Mouse (Mus musculus): ENCODE data around the gene Dnal4.

Dnal4 gene

DNA sequence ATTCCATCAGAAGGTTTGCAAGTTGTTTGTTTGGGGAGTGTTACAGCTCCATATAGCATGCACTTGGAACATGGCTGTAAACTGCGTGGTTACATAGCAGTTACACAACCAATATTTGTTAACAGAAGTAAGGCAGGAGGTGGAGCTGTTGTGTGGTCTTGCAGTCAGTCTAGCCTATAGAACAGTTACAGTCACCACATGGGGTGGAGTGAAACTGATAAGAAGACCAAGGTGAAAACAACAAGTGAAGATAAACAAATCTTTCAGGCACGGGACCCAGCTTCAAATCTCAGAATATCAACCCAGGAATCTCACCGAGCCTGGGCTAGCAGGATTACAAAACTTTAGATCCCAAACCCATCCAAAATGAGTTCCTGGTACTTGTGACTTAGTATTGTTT, 36.9 kb downstream of the Dnal4 start:
- no peak for DNase-seq (ENCODE audit: low read depth in 2 of 2, low spot score in 2 of 2)

DNA sequence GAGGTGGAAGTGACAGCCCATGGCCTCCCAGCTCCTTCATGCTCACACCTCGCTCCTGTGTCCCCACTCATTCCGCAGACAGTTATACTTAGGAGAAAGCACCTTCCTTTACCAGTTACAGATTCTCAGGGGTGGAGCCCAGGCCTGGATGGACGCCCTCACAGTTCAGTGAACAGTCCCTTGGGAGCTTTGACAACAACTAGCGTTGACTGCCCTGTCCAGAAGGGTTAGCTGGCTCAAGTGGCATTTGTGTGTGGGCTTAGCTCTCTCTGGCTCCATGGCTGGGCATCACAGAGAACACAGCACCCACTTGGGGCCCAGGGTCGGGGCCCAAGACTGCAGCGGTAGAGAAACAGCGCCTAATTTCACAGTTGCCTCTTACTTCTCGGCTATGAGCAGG, 43.3 kb downstream of the Dnal4 start:
- DNase-seq (ENCODE audit: low read depth in 2 of 2, low spot score in 2 of 2): no peak

DNA sequence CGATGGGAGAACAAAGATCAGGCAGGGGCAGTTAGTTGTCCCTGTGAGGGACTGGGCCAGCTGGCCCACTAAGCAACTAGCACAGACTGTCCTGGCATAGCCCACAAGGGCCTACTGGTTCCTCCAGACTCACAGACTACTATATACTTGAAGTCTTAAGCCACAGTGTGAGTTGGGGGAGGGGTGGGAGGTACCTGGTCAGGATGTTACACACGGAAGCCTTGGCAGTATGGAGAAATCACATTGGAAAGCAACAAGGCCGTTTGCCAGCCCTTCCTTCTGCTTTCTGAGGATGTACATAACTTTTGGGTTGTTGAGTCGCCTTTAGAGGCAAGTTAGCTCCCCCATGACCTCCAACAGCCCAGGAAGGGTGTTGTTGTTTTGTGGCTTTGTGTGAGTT, 44.0 kb downstream of the Dnal4 start:
- DNase-seq (ENCODE audit: low read depth in 2 of 2, low spot score in 2 of 2): no peak

DNA sequence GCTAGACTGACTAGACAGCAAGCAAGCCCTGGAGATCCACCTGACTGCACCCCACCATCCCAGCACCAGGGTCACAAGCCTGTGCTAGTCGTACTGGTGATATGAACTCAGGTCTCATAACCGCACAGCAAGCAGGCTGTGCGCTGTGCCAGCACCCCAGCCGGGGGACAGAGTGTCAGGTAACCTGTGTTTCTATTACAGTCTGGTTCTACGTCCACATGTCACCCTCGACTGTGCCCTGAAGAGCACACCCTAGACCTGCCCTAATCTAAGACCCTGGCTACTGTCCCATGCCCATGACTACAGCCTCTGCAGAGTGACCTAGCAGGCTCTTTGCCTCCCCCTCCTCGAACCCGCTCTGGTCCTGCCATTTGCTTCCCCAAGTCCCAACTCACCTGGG, 44.5 kb downstream of the Dnal4 start:
- DNase-seq (ENCODE audit: low read depth in 2 of 2, low spot score in 2 of 2): no peak

DNA sequence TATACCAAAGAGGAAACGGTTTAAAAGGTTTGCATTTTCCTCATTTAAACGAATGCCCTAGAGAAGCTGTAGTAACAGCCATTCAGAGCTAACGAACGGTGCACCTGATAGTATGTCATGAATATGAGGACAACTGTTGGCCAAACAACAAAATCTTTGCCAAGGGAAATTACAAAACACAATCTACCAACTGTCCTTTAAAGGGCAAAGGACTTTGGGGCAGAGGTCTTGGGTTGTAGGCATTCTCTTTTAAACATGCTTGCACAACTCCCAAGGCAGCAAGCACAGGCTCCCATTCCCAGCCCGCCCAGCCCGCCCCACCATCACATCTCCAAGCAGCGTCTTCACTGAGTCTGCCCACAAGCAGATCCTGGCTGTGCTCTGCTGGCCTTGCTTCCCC, 46.1 kb downstream of the Dnal4 start:
- DNase-seq (ENCODE audit: low read depth in 2 of 2, low spot score in 2 of 2): no peak

DNA sequence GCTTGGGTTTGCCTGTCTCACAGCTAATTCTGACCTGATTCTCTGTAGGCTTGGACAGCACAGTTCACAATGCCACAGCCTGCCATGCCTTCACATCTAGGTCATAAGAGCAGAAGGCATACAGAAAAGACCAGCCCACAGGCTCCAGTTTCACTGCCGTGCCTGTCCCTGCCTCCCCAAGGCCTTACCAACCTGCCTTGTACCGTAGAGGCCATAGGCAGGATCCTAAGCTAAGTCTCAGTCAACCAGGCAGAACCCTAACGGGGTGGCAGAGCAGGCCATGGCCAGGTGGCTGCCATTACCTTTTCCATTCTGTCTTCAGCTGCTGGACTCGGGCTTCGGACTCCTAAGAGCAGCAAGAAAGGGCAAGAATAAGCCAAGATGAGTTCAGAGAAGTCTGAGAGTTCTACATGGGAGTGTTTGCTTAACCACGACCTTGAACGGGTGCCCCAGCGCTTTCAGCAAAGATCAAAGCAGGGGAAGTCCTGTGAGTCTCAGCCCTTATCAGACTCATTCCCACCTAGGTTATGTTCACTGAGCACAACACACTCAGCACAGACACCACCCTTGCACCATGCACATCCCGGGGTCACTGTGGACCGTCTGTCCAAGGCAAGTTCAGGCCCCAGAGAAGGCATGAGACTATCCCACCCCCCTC, 48.8 kb downstream of the Dnal4 start:
- DNase-seq (ENCODE audit: low read depth in 2 of 2, low spot score in 2 of 2): peak in 1 of 2 experiments; percentile 48

DNA sequence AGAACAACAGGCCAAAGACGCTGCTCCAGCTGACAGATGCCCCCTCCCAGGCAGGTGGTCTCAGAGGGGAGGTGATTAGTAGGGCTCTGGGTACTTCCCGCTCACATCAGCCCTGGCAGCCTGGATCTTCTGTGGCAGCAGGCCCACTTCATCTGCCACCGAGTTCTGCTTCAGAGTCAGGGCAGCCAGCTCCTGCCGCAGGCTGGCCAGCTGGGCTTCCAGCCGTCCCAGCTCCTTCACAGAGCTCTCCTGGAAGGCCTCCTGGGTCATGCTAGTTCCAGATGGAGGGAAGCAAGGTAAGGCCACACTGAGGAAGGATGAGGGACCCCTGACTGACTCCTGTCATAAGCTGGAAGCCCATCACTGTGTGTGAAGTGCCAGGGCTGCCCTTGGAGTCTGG, 49.3 kb downstream of the Dnal4 start:
- DNase-seq (ENCODE audit: low read depth in 2 of 2, low spot score in 2 of 2): no peak

DNA sequence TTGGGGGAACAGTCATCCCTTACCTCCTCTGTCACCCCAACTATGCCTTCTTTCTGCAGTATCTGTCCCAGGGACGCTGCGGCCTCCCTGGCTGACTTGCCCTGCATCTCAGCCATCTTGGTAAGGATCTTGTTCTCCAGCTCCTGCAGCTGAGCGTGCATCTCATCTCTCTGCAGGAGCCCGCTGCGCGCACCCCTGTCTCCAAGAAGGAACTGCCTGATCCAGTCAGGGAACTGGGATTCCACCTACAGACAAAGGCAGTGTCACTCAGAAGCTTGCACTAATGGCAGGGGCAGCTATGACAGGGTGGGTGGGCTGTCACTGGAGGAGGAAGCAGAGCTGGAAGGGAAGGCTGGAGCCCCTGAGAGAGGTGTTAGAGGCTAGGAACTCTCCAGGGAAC, 49.8 kb downstream of the Dnal4 start:
- DNase-seq (ENCODE audit: low read depth in 2 of 2, low spot score in 2 of 2): no peak

DNA sequence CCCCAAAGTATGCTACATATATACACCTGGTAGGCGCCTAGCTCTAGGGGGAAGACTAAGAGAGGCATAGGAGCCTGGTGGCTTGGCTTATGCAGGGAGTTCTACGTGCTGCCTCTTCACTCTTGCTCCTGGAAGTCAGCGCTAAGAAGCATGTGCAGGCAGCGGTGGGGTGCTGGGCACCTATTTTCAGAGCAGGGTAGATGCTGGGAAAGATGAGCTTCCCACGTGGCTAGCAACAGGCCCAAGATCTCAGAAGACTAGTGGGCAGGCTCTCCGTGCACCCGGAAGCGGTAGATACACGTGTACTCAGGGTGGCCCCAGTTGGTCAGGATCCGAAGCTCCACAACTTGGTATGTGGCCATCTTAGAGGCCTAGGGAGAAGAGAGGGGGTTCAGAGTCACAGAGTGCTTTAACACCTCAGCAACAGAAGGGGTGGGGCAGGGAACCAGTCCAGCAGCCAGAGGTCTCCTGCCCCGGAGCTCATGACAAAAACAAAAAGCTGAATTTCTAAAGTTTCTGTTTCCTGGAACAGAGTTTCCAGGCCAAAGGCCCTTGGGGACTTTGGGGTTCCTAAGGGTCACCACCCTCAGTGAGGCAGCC, 52.4 kb downstream of the Dnal4 start:
- DNase-seq (ENCODE audit: low read depth in 2 of 2, low spot score in 2 of 2): no peak

DNA sequence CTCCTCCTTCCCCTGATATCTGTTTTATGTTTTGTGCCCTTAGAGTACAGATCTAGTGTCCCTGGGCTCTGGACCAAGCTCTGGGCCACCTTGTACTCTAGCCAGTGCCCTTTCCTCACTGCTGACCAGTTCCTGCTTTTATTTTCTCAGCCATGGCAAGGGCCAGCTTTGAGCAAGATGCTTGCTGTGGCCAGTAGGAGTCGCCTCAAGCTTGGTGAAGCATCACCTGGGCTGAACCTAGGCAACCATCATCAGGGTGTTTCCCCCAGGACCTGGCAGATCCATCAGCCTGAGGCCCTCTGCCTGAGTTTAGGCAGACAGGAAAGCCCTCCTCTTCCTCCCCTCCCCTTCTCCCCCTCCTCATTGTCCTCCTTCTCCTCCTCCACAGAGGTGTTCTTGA, 54.2 kb downstream of the Dnal4 start:
- DNase-seq (ENCODE audit: low read depth in 2 of 2, low spot score in 2 of 2): peak; percentile 42 to 45

DNA sequence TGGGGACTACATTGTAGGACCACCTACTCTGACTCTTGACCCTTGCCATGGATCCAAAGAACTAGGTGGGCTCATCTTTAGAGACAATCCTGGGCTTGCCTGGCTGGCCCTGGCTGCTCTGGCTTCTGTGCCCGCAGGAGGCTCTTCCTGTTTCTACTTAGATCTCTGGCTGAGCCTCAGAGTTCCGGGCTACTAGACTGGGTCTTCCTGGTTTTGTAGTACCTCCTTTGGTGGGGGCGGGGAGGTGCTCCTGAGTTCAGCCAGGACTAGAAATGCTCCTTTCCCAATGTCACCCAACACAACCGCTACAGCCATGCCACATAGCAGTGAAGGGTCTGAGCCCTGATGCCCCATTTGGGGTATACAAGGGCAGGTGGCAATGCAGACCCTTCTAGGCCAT, 56.9 kb downstream of the Dnal4 start:
- DNase-seq (ENCODE audit: low read depth in 2 of 2, low spot score in 2 of 2): no peak

DNA sequence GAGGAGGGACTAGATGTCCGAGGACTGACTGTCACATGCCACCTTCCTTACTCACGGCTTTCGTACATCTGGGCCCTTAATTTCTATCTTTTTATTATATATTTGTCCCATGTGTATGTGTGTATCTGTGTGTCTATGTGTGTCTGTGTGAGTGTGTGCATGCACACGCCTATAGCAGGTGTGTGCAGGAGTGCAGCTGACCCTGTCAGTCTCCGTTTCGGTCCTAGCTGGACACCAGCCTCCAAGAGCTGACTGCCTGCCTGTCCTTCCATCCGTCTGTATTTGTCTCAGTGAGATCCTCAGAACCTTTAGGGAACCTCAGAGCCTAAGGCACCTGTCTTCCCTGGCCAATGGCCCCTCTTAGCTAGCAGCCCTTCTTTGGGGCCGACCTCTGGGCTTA, 57.4 kb downstream of the Dnal4 start:
- DNase-seq (ENCODE audit: low read depth in 2 of 2, low spot score in 2 of 2): no peak

DNA sequence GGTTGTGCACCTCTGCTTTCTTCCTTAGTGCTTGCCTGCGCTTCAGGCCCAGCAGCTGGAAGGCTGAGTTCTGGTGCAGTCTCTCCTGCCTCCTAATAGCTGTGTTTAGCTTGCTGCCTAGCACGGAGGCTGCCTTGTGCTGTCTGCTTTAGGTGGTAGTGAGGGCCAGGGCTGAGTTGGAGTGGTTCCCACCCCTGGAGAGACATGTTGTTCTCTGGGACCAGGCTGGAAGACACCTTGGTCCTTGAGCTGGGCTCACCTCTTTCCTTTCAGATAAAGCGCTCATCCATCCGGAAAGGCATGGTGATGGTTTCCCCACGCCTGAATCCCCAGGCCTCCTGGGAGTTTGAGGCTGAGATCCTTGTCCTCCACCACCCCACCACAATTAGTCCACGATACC, 60.9 kb downstream of the Dnal4 start:
- no peak for DNase-seq (ENCODE audit: low read depth in 2 of 2, low spot score in 2 of 2)

DNA sequence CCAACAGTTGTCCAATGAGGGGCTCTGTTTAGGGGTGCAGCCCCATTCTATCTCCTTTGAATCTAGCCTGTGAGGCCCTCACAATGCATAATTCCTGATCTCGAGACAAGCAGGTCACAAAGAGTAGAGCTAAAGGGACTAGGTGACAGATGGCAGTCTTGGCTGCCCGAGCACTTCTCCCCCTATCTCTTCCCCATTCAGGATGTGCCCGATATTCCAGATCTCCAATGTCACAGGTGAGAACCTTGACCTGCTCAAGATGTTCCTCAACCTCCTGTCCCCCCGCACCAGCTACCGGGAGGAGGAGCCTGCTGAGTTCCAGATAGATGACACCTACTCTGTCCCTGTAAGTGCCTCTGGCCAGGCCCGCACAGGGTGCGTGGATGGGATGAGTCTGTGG, 62.0 kb downstream of the Dnal4 start:
- no peak for DNase-seq (ENCODE audit: low read depth in 2 of 2, low spot score in 2 of 2)
